Mouse (Mus musculus) heart, embryonic 12.5 days (tissue): Measurements from ENCODE around the gene Pgbd5. TPM values are rescaled to one million over a fixed set of nuclear protein-coding genes. Genes with fewer than 3 reads are reported as not detected.

Experiments
- ATAC-seq: fragments of 200-750 bp; cut with Nextera tagmentation; 2 replicates; pipeline ENCODE4 v1.8.0; 2017; ENCODE audit warnings: moderate TSS enrichment, moderate library complexity; ENCODE audit not compliant: insufficient number of reproducible peaks, low FRiP score
- H3K27ac ChIP-seq: fragments of 300-500 bp; sonication (generic); 2 replicates; pipeline ENCODE4 v1.5.1; 2016; ENCODE audit warnings: mild to moderate bottlenecking, moderate library complexity; ENCODE audit not compliant: poor library complexity, severe bottlenecking
- H3K27me3 ChIP-seq: fragments of 300-500 bp; sonication (generic); replicated peaks from 2 replicates; pipeline ENCODE4 v1.6.1; 2016; ENCODE audit warnings: mild to moderate bottlenecking, moderate library complexity
- H3K36me3 ChIP-seq: fragments of 300-500 bp; sonication (generic); 2 replicates; pipeline ENCODE4 v1.6.1; 2016; ENCODE audit warnings: mild to moderate bottlenecking, moderate library complexity
- H3K4me1 ChIP-seq: fragments of 300-500 bp; sonication (generic); replicated peaks from 2 replicates; pipeline ENCODE4 v1.6.1; 2016; ENCODE audit warnings: mild to moderate bottlenecking
- H3K4me2 ChIP-seq: fragments of 300-500 bp; sonication (generic); 2 replicates; pipeline ENCODE4 v1.6.1; 2016; ENCODE audit warnings: mild to moderate bottlenecking, moderate library complexity
- H3K4me3 ChIP-seq: fragments of 300-500 bp; sonication (generic); 2 replicates; pipeline ENCODE4 v1.5.1; 2016; ENCODE audit warnings: mild to moderate bottlenecking
- H3K9ac ChIP-seq: fragments of 300-500 bp; sonication (generic); 2 replicates; pipeline ENCODE4 v1.6.1; 2016; ENCODE audit warnings: mild to moderate bottlenecking, moderate library complexity
- H3K9me3 ChIP-seq: fragments of 300-500 bp; sonication (generic); replicated peaks from 2 replicates; pipeline ENCODE4 v1.6.1; 2016; ENCODE audit warnings: mild to moderate bottlenecking, moderate library complexity
- WGBS: fragments of 180-500 bp; shearing (Covaris S2); methylation state at CpG from one replicate; pipeline ENCODE4 v1.1.7; 2016; 5-methylcytosine and 5-hydroxymethylcytosine counted together
- polyA plus RNA-seq: library from polyadenylated mRNA; unstranded; fragments of >200 nt; fragmentation: Nextera tagmentation; extraction: Ambion mirVana; gene quantifications from 2 replicates; pipeline ENCODE4 v1.2.1, GENCODE M21; 2016

Gene Pgbd5
- polyA plus RNA-seq, 1 experiment from 2014 or later = 2.5 TPM

DNA sequence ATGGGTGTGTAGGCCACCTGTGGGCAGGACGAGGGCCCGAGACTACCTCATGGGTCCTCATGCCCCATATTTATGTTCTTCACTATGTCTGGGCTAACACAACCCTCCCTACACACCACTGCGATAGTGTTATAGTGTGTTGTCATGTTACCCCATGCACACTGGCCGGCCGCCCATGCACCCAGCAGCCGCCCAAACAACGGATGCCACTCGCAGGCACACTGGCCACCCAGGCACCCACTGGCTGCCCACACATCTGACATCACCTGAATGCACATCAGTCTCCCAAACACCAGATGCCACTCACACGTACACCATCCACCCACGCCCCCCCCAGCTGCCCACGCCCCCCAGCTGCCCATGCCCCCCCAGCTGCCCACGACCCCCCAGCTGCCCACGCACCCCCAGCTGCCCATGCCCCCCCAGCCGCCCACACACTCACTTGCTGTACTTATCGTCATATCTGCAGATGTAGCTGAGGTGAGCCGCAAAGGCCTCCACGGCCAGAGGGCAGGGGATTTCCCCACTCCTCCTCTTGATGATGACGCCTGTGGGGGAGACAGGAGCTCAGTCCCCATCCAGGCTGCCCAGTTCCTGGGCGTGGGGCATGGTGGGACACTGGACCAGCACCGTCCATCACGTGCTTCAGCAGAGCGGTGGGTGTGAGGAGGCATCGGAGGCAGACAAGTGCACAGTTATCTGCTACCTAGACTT is 67.9 kb downstream of the Pgbd5 start:
- H3K9ac ChIP-seq = no peak overlapping the region
- H3K36me3 ChIP-seq = no peaks in the 10 kb centered on the region
- no peaks in the 10 kb centered on the region for H3K9me3 ChIP-seq
- H3K4me2 ChIP-seq = no peak overlapping the region
- no peak for ATAC-seq
- peaks cover 19% of the 10 kb centered on the region for H3K4me1 ChIP-seq
- no peak overlapping the region for H3K27ac ChIP-seq
- WGBS = 87% methylated on average over 23 of the region's 23 CpGs
- no peaks in the 10 kb centered on the region for H3K27me3 ChIP-seq
- no peak overlapping the region for H3K4me3 ChIP-seq

DNA sequence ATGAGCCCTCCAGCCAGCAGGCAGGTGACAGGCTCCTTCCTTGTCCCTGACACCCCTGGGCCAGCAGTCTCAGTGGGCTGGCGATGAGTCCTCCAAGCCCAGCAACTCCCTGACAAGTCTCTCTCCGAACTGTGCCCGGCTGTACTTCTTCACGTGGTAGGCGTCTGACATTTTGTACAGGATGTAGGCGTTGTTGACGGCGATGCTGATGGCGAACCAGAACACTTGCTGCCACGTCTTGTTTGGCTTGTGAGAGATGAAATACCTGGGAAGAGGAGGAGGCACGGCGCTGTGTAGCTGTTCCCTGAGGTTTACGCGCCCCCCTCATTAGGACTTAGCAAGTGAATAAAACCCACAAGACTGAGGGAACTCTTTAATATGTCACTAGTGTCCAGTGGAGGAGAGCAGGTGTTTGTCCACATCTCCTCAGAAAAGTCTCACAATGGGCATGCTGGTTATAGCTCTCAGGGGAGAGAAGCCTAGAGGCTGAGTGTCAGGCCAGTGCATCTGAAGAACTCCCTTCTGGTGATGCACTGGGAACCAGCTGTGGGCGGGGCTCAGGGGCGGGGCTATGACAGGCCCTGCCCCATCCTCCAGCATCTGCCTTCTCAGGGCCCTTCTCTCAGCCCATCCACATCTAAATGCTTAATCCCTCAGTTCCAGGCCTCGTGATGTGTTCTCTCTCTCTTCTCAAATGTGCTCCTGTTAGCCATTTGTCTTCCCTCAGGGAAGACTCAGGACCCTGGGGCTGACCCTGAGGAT is 68.9 kb downstream of the Pgbd5 start:
- Histone ChIP-seq H3K27ac (no peak overlapping the region), H3K4me1 (peaks cover 18% of the 10 kb centered on the region), H3K4me2 (no peak overlapping the region), H3K9ac (no peak overlapping the region), H3K9me3 (no peaks in the 10 kb centered on the region), H3K4me3 (no peak overlapping the region), H3K27me3 (no peaks in the 10 kb centered on the region), H3K36me3 (no peaks in the 10 kb centered on the region)
- WGBS = 76% methylated on average over 17 of the region's 17 CpGs
- no peak for ATAC-seq

DNA sequence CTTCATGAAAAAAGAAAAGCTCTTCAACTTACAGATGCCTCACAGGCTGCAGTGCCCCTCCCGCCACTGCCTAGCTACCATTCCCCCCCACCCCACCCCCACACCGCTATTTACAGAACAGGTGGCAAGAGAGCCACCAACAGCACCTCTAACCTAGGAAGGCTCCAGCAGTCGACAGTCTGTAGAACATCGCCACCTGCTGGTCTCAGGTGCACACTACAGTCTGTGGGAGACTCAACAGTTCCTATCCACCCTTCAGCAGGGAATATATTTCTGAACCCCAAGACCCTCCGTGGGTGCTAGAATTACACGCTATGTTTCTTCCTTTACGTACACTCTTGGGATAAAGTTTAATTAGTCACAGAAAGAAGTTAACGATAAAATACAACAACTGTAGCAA is 71.2 kb downstream of the Pgbd5 start:
- WGBS = 19% methylated on average over 8 of the region's 8 CpGs
- H3K4me3 ChIP-seq = no peak overlapping the region
- H3K4me2 ChIP-seq = no peak overlapping the region
- no peak overlapping the region for H3K9ac ChIP-seq
- H3K36me3 ChIP-seq = no peaks in the 10 kb centered on the region
- peaks cover 6% of the 10 kb centered on the region; the same call in 1 of the 2 replicates for H3K4me1 ChIP-seq
- no peak overlapping the region for H3K27ac ChIP-seq
- ATAC-seq = no peak
- H3K9me3 ChIP-seq = no peaks in the 10 kb centered on the region
- no peaks in the 10 kb centered on the region for H3K27me3 ChIP-seq

DNA sequence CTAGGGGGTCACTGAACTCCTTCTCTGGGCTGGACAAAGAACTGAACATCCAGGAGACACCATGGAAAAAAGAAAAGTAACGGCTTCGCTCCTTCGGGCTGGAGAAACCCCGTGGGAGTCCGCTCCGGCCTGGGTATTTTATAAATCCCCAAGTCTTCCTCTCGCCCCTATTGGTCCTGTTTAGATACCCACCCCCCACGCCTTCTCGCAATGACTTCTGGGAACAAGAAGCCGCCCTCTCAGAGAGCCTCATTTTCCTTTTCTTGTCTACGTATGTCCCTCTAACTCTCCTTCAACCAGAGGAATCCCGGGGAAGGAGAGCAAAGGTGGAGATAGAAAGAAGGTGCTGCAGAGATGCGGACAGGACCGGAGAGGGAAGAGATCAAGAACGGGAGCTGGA is 76.1 kb downstream of the Pgbd5 start:
- no peak overlapping the region for H3K4me2 ChIP-seq
- 93% methylated on average over 15 of the region's 15 CpGs for WGBS

DNA sequence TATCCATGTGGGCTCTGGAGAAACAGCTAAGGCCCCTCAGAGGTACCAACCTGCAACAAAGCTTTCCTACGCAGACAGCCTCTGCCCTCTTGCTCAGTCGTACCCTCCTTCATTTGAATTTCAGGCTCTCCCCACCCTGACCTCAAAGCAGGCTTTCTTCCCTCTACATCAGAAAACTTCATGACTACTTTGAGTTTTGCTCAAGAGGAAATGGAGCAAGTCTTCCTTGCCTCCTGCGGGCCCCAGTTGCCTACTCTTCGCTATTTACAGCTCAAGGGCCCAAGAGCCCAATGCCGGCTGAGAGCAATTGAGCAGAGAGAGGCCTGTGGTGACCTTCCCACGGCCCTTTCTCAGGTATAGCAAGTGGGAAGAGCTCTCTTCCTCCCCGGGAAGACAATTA is 76.9 kb downstream of the Pgbd5 start:
- Histone ChIP-seq H3K9me3 (peaks cover 10% of the 10 kb centered on the region), H3K4me3 (no peak overlapping the region), H3K27ac (no peak overlapping the region), H3K4me1 (peaks cover under 1% of the 10 kb centered on the region; the same call in 1 of the 2 replicates), H3K9ac (no peak overlapping the region), H3K27me3 (no peaks in the 10 kb centered on the region), H3K36me3 (no peaks in the 10 kb centered on the region), H3K4me2 (no peak overlapping the region)
- WGBS = 79% methylated on average over 7 of the region's 7 CpGs
- no peak for ATAC-seq

More for the DNA sequence above, 76.1 kb downstream of the Pgbd5 start:
- H3K9ac ChIP-seq = no peak overlapping the region
- peaks cover 6% of the 10 kb centered on the region; the same call in 1 of the 2 replicates for H3K4me1 ChIP-seq
- H3K4me3 ChIP-seq = no peak overlapping the region
- ATAC-seq = no peak
- no peak overlapping the region for H3K27ac ChIP-seq
- H3K36me3 ChIP-seq = no peaks in the 10 kb centered on the region
- H3K27me3 ChIP-seq = no peaks in the 10 kb centered on the region
- H3K9me3 ChIP-seq = peaks cover 10% of the 10 kb centered on the region

DNA sequence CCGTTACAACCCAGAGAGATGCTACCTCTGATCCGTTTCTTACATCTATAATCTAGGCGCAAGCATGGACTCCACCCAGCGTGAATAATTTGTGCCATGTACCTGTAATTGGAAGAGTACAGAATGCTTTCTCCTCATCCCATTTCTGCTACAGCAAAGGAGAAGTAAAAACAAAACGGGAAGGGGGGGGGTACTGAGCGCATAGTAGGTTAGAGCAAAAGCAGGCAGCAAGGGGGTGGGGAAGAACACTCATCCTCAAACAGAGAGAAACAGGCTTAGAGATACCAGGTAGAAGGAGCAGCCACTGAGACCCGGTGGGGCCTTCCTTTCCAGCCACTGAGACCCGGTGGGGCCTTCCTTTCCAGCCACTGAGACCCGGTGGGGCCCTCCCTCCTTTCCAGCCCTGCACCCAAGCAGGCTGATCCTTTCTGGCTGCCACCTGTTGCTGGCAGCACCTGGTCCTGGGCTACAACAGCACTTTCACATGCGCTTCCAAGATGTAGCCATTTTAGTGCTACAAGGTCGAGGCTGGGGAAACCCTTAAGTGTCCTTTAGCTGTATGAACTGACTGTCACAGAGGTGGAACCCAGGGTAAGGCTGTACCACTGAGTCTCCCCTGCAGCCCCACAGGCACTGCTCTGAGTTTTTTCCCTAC is 77.6 kb downstream of the Pgbd5 start:
- H3K4me3 ChIP-seq = no peak overlapping the region
- no peak overlapping the region for H3K4me2 ChIP-seq
- no peak for ATAC-seq
- no peaks in the 10 kb centered on the region for H3K27me3 ChIP-seq
- no peaks in the 10 kb centered on the region for H3K36me3 ChIP-seq
- H3K9ac ChIP-seq = no peak overlapping the region
- no peaks in the 10 kb centered on the region for H3K4me1 ChIP-seq
- 78% methylated on average over 11 of the region's 11 CpGs for WGBS
- peaks cover 10% of the 10 kb centered on the region for H3K9me3 ChIP-seq
- H3K27ac ChIP-seq = no peak overlapping the region

DNA sequence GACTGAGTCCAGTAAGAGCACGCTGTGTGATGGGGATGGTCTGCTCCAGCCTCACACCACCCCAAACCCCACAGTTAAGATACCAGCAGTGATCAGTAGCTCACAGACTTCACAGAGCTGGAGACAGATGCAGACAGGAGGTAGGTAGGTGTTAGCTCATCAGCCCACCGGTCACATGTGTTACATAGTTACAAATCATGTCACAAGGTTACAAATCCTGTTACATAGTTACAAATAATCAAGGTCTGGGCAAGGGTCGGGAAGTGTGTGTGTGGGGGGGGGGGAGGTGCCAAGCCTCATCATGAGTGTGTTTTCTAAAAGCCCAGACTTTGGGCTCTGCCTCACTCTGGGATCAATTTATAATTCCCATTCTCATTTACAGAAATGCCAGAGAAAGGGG is 78.5 kb downstream of the Pgbd5 start:
- H3K4me1 ChIP-seq = no peaks in the 10 kb centered on the region
- H3K4me2 ChIP-seq = no peak overlapping the region
- H3K27me3 ChIP-seq = no peaks in the 10 kb centered on the region
- WGBS = 82% methylated on average over 3 of the region's 3 CpGs
- no peak overlapping the region for H3K9ac ChIP-seq
- ATAC-seq = no peak
- H3K4me3 ChIP-seq = no peak overlapping the region
- H3K36me3 ChIP-seq = no peaks in the 10 kb centered on the region
- no peak overlapping the region for H3K27ac ChIP-seq
- H3K9me3 ChIP-seq = peaks cover 10% of the 10 kb centered on the region

DNA sequence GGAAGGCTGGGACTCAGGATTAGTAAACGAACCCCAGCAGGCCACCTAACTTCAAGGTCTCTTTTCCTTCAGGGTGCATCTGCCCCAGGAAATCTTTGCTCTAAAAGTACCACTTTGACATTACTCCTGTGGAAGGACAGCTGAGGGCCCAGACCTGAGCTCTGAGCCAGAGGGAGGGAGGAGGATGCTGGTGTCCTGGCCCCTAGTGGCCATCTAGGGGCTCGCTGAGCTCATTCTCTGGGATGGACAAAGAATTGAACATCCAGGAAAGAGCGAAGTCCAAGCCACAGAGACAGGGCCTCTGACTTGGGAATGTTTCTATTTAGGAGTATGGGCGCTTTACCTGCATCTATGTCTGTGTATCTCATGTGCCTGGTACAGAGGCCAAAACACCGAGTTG is 87.8 kb downstream of the Pgbd5 start:
- Histone ChIP-seq H3K4me3 (no peak overlapping the region), H3K27ac (no peak overlapping the region), H3K27me3 (0 out of 2 replicates have a peak, but pooled peaks cover 3% of the 10 kb centered on the region), H3K4me1 (peaks cover 4% of the 10 kb centered on the region; the same call in 1 of the 2 replicates), H3K36me3 (no peaks in the 10 kb centered on the region), H3K9me3 (no peaks in the 10 kb centered on the region), H3K9ac (no peak overlapping the region), H3K4me2 (no peak overlapping the region)
- 65% methylated on average over 5 of the region's 5 CpGs for WGBS
- no peak for ATAC-seq

DNA sequence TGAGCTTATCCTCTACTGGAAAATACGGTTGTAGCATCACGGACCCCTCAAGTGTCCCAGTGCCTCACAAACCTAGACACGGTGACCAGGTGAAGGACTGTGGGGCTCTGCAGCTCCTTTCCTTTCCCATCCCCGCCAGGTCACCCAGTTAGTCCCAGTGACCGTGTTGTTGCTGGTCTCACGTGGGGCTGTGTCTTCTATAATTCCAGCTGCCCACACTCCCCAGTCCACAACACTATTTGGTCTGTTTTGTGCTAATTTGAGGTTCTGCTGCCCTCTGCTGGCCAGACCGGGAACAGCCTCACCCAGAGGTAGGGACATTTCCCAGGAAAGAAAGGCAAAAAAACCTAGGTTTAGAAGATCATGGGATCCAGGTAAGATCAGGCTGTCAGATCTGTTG is 89.8 kb downstream of the Pgbd5 start:
- WGBS = 38% methylated on average over 7 of the region's 7 CpGs
- Histone ChIP-seq H3K36me3 (peaks cover 10% of the 10 kb centered on the region), H3K9ac (no peak overlapping the region), H3K4me2 (no peak overlapping the region), H3K9me3 (no peaks in the 10 kb centered on the region), H3K4me1 (peaks cover 6% of the 10 kb centered on the region; the same call in 1 of the 2 replicates), H3K4me3 (no peak overlapping the region), H3K27ac (no peak overlapping the region), H3K27me3 (0 out of 2 replicates have a peak, but pooled peaks cover 3% of the 10 kb centered on the region)
- ATAC-seq = no peak

DNA sequence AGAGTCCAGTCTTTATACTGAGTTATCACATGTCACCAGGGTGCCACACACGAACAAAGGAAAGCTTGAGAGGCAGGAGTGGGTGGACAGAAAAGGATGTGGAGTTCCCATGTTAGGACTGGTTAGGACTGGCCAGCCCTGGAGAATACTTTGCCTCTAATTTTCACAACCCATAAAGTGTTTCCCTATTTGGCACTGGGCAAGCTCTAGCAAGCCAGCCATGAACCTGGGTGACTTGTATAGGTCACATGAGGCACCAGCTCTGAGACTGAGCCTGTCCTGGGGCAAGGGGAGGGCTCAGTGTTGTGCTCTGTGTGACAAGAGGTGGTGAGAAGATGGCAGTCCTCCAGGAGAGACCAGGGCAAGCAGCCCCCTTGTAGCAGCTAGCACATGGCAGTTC is 91.4 kb downstream of the Pgbd5 start:
- Histone ChIP-seq H3K9me3 (no peaks in the 10 kb centered on the region), H3K9ac (no peak overlapping the region), H3K4me2 (no peak overlapping the region), H3K36me3 (peaks cover 26% of the 10 kb centered on the region), H3K27me3 (0 out of 2 replicates have a peak, but pooled peaks cover 3% of the 10 kb centered on the region), H3K4me3 (no peak overlapping the region), H3K4me1 (peaks cover 6% of the 10 kb centered on the region; the same call in 1 of the 2 replicates), H3K27ac (no peak overlapping the region)
- no peak for ATAC-seq
- WGBS = 63% methylated on average over 1 of the region's 1 CpGs
